Mouse (Mus musculus): Measurements from ENCODE around the gene Ext2.

Gene Ext2

DNA sequence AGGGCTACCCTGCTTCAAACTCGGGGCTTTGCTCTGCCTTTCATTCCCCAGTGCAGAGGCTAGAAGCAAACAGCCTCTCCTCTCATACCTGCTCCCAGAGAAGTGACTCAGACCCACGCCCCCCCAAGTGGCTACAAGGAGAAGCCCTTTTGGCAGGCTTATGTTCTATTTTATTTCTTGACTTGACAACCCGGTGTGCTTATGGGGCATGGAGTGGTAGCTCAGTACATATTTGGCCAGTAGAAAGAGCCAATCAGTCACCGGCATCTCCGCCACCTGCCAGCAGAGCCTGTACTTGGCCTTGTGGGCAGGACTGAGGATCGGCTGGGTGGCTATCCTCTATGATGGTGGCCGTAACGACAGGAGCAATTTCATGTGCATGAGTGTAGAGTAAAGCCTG, 85.2 kb downstream of the Ext2 start:
- no peak for DNase-seq (ENCODE audit: low read depth)

DNA sequence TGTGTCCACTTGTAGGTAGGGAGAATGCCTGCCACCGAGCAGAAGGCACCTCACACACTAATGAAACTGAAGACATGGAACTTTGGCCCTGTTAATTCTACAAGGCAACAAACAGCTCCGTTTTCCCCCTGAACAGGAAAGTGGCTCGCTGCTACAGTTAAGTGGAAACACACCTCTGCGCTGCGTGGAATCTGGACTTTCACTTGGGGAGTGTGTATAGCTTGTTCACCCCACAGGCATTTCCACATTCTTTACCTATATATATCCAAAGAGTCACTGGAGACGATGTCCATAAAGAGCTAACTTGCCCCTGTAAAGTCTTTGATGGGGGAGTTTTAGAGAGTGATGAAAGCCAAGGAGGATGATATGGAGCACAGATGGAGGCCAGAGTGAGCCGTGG, 89.7 kb downstream of the Ext2 start:
- no peak for DNase-seq (ENCODE audit: low read depth)

DNA sequence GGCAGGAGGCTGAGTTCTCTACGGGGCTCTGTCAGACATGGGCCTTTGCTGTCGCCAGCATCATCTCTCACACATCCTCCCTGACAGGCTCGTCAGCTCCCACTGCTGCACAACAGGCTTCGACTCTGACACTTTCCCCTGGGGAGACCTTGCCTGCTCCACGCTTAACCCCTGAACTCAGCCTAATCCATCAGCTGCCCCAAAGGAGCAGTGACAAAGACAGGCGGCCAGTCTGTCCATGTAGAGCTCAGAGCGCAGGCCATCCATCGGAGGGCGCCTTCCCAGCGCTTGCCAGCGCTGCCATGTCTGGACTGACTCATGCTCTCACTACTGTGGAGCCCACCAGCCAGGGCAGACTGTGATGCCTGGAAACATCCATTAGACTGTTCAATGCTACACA, 92.8 kb downstream of the Ext2 start:
- no peak for DNase-seq (ENCODE audit: low read depth)

DNA sequence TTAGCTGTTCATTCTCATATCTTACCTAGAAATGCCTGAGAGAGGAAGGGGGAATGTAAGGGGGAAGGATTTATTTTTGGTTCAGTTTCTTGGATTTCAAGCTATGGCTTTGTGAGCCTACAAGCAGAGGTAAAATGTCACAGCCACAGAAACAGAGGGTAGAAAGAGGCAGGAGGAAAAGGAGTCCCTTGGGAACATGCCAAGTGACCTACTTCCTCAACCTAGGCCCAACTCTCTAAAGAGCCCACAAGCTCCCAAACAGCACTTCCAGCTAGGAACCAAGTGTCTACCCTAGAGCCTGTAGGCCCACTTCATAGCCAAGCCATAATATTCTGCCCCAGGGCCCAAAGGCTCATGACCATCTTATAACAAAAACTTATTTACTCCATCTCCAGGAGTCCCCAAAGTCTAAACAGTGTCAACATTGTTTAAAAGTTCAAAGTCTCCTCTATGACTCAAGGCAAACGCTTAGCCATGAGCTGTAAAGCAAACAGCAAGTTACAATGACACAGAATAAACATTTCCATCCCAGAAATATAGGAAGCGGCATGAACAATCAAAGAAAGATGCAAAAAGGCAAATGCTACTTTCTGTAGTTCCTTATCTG, 99.1 kb downstream of the Ext2 start:
- DNase-seq (ENCODE audit: low read depth) = no peak

DNA sequence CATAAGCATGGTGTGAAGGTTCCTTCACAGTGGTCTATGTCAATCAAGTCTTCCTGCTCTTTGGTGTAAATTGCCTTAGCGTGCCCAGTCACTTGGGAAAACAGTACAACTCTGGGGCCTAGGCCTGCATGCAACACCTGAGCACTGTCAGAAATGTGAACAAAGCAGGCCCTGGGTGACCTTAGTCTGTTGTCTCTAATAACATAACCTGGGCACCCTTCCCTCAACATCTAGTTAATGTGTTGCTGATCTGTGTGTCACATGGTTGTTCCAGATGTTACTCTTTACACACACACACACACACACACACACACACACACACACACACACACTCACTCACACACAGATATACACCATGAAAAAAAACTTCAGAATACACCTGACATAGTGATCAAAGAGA, 101.4 kb downstream of the Ext2 start:
- no peak for DNase-seq (ENCODE audit: low read depth)

DNA sequence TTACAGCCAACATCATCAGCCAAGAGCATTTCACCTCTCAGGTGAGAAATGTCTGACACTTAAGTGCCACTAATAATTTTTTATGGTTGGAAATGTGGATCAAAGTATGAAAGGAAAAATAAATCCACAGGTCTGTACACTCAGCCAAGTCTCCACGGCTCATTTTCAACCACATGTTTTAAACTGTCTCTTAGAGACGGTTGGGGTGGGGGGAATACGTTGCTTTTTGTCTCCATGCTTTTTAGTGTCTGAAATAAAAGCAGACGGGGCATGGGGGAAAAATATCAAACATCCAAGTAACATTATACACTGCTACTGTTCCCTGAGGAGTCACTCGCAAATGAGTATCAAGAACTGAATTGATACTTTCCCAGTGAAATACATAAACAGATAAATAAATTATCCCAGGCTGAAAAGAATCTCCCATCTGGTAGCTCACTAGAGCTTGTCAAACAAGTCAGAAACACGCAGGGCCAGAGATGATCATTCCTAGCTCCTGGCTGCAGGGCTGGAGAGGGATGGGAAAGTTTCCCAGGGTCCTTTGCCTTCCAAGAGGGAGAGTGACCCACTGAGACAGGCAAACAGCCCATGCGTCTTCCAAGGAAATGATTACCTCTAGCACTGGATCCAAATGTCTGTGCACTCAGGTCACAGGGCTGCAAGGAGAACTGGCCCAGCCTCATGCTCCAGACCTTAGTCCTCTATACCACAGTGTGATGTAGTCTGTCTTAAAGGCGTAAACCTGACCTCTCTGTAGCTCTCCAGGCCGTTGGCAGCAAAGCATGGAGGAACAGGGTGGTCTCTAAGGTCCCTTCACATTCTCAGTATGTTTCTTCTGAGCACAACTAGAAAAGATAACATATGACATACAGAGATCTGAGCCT, 102.3 kb downstream of the Ext2 start:
- DNase-seq (ENCODE audit: low read depth) = no peak

DNA sequence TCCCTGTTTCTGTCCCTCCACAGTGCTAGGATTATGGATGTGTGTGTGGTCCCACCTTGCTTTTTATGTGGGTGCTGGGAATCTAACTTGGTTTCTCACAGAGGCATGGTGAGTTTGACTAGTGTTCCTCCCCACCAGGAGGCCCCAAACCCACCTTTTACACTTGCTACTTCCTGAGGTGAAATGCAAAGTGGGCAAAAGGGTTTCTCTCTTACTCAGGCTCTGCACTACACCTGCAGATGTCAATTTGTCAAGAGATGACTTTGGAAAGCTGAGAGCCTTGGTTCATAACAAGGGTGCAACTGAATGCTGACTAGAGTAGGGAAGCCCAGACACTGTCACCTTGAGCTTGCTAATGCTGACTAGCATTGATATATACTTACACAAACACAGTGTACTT, 109.1 kb downstream of the Ext2 start:
- DNase-seq (ENCODE audit: low read depth) = no peak

DNA sequence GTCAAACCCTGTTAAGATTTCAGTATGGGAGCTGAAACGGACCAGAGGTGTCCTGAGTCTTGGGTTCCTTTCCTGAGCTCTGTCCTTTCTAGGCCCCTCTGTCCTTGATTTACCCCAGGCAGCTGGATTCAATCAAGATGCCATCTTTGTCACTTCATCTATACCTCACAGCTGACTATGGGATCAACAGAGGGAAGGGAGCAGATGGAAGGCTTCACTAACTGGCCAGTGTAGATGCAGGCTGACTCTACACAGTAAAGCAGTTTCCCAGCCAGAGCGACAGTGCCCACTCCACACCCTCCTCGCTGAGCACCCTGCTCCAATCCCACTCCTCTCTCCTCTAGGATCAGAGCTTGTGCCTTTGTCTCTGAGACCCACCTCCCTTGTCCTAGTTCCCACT, 110.9 kb downstream of the Ext2 start:
- no peak for DNase-seq (ENCODE audit: low read depth)

DNA sequence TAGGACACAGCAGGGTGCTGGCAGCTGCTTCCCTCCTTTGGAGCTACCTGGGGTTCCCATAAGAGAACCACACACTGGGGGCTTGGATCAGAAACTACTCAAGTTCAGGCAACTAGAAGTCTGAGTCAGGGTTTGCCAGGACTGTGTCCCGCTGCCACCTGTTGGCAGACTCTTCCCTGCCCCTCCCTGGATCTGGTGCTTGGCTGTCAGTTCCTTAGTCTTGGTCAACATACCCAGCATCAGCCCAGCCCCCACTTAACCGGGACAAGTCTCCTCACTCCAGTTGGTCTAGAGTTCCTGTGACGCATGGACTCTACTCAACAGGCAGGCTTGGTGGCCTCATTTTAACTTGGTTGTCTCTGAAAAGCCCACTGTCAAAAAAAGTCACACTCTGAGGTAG, 112.7 kb downstream of the Ext2 start:
- no peak for DNase-seq (ENCODE audit: low read depth)

DNA sequence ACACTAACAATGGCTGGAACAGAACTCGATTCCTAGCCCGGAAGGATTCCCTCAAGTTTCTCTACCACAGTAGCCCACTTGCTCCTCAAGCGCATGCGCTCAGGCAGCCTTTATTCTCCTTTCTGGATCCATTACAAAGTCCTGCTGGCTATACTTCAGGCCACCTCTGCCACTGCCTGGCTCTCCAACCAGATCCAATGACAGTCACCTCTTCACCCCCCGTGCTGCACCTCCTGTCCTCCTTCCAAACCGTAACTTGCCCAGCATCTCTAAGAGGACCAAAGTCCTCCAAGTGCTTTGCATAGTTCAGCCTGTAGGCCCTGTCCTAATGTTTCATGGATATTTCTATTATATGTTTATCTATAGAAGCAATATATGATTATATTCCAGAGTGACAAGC, 113.1 kb downstream of the Ext2 start:
- DNase-seq (ENCODE audit: low read depth) = no peak

DNA sequence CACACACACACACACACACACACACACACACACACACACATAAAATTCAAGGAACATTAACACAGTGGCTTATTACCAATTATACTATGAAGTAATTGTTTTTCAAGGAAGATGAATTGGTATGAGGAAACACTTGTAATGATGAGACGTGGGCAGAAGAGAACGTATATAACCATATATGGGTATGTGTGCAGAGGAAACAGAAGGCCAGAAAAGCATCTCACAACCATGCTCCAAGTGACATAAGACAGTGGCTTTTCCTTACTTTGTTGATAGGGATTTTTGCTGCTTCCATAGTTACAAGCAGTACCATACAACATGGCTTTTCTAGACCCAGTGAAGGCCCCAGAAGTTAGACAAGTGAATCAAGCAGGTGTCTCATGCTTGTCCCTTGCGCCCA, 115.5 kb downstream of the Ext2 start:
- no peak for DNase-seq (ENCODE audit: low read depth)

DNA sequence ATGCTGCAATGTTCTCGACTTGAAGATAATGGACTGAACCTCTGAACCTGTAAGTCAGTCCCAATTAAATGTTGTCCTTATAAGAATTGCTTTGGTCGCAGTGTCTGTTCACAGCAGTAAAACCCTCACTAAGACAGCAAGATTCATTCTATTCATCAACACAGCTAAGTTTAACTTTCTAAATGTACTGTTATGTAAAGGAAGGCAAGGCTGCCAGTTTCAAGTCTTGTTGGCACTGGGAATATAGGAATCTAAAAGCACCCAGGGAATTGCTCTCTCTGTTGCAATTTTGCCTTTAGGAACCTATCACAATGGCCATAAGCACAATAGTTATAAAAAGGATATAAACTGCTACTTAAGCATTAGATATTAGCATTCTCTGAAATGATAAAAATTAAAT, 116.0 kb downstream of the Ext2 start:
- DNase-seq (ENCODE audit: low read depth) = no peak

DNA sequence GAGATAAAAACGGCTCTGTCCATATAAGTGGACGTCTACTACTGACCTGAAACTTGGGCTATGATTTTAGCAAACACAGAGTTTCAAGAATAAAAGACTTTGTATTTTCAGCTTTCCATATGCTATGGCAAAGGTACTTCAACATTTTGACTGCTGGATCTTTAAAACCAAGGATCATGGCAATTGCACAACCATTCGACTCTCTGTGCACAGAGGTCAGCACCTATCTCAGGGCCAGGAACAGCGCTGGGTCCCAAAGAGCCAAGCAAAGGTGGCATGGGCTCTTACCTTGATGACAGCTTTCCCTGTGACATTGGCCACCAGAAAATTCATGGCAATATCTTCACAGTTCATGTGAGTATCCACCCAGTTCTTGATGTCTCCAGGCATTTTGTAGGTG, 118.2 kb downstream of the Ext2 start:
- DNase-seq (ENCODE audit: low read depth) = no peak

DNA sequence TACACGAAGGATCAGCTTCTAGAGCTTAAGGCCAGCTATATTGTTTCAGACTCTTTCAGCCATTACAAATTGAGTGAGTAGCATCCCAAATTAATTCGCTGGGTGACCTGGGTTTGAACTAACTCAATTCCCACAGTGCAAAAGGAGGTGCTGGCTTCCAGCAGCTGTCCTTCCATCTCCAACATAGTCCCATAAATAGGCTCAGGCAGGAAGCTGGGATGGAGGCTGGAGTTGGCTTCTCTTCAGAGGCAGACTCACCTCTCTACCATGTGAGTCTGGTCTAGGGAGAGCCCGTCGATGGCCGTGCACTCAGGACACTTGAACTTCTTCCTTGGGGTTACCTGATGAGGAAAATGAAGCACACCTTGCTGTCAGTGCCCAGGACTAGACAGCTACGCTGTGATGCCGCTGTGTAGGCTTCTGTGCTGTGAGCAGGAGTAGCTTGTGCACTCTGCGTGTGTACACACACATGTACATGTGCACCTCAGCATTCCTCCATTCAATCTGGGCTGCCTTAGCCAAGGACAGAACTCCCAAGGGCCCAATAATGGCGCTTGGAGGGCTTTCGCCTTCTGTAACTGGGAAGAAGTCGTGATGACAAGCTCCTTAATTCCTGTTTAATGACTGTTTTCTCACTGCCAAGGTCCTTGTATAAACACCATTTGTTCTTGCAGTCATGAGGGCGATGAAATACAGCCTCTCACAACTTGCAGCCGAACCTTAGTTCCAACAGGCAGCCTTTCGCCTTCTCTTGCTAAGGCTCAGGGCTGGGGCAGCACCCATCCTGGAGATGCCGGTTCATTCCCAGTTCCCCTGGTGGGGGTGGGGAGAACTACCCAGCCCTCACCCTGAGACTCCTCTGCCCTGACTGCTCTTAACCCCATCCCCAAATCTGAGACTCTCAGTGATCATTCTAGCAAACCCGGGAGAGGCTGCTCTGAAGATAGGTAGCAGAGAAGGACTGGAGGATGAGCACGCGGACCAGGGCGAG, 119.1 kb downstream of the Ext2 start:
- no peak for DNase-seq (ENCODE audit: low read depth)

DNA sequence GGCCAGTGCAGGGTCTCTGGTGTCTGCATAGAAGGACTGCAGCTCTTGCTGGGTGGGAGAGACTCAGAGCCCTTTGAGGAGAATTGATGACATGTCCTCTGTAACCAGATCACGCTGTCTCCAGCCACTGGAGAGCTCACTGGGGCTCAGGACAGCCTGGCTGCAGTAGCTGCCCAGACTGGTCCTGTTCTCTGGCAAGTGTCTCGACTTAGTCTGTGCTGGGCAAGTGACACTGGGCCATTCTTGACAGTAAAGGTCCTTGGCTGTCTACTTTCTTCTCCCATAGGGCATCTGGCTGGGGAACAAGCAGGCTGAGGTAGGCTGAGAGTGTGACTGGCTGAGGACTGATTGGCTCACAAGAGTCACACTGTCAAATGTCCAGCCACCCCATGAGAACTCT, 123.0 kb downstream of the Ext2 start:
- no peak for DNase-seq (ENCODE audit: low read depth)

DNA sequence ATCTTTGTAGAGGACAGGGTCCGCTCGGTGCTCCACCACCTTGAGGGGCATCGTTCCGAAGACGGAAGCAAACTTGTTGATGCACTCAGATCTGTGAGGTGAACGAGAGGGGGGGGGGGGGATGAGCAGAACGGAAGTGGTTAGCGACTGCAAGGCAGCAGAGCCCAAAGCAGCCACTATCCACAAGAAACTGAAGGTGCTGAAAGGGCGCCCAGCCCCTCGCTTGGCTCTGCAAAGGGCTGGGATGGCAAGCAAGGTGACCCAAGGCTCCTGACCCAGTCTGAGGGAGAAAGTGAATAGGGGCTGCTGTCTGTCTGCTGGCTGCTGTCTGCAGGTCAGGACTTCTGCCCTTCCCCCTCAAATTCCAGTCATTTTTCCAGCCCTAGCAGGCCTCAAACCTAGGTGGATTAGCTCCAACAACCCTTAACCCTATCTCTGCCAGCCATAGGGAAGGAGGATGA, 126.2 kb downstream of the Ext2 start:
- no peak for DNase-seq (ENCODE audit: low read depth)

DNA sequence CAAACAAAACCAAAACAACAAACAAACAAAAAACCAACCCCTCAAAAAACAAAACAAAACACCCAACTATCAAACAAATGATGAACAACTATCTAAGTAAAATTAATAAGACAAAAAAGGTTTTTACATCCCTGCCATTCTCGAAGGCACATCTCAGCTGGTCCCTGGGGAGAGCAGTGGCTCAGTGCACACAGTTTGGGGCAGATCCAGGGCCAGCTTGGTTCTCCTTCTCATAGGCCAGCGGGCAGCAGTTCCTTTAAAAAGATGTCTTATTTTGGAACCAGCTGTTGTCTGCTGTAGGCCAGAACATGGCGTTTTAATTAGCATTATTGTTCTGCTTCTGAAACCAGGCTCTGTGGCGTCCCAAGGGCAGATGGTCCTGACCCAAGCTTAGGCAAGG, 129.3 kb downstream of the Ext2 start:
- DNase-seq (ENCODE audit: low read depth) = no peak

DNA sequence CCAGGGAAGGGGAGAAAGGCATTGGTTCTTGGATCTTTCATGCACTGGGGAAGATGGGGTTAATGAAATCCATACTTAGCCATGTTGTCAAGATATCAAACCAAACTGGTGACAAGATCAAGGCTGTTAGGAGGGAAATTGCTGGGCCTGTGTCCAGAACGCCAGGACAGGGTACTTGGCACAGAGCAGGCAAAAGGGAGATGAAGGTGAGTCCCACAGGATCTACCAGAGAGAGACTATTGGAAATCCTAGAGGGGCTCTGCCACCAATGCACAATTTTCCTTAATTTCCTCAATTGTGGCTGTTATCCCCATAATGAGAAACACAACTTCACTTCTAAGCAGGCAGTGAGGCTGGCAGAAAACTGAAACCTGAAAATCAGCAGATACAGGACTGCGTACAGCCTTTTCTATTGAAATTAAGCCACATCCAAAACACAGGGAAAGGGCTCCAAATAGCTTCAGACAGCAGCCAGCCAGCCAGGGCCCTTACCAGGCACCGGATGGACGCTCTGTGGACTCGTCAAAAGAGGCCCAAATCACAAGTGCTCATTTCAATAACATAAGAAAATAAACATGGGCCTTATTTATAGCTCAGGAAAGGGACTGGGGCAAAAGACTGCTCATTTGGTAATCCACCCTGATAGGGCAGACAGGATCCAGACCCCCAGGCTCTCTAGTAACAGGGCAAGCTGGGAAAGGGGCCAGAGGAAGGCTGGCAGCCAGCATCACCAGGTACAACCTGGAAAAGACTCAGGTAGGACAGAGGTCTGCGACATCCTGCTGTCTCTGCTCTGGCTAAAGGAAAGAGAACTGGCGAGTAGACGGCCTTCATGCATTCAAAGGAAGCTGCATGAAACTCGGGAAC, 132.1 kb downstream of the Ext2 start:
- no peak for DNase-seq (ENCODE audit: low read depth)

DNA sequence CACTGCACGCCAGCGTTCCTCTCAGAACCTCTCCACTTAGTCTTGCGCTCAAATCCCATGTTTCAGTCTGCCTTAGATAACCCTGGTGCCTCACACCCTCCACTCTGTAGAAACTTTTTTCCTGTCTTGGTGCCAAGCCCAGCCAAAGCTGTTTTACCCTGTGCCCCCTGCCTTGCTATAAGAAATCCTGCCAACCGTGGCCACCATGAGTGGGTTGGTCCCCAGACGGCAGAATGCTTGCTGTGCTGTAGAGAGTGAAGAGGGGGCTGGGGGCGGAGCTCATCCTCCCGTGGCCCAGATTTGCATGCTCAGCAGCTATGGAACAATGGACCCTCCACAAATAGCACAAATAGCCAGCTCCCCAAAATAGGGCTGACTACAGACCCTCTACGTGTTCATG, 138.7 kb downstream of the Ext2 start:
- DNase-seq (ENCODE audit: low read depth) = no peak

DNA sequence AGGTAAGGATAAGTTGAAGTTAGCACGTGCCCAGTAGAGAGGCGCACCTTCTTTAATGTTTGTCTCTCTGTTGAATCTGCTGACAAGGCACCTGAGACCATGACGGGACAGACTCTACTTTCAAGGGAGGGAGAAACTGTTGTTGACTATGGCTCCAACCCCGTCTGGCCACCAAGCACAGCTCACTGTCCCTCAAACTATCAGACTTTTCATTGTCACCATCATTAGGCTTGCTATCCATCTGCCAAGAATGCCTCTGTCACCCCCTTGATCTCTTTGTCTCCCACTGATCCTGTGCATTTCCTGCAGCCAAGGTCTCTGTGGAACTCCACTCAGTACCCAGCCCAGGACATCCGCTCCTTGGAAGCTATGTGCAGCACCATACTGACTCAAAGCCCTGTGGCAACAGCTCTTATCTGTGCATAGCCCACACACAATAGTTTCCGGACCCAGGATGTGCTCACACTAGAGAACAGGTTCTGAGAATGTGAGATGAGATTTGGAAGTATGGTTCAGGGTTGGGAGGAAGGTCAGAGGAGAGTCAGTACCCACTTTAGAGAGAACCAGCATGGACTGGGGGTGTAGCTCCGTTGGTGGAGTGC, 139.7 kb downstream of the Ext2 start:
- DNase-seq (ENCODE audit: low read depth) = no peak

DNA sequence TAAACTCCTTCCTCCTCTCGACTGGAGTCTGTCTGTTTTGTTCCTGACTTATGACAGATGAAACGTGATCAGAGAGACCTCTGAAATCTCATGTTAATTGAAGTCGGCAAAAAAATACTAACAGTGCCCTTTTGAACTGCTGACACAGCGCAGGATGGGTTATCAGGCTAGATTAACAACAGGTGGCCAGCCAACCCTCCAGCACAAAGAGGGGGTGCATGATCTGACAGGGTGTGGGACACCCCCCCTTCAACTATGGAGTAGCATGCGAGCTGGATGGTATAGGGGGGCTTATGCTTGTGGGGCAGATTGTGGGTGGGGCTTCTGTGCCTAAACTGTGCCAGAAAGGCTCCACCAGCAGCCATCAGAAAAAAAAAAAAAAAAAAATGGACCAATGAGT, 141.0 kb downstream of the Ext2 start:
- no peak for DNase-seq (ENCODE audit: low read depth)

Data from fibroblast of lung, adult 2 months (primary cell).